In genomic region chr13:75790550-75791205, GRCm38 (mm10) we compare ENCODE assay signal across 23 mouse cellular contexts. TPM values are rescaled to one million over a fixed set of nuclear protein-coding genes. Genes with fewer than 3 reads are reported as not detected.
A peak's percentile ranks its signal among the peaks of the same experiment; 100 is the strongest.
DNase-seq lines count a peak whose midpoint lies in the region; ATAC-seq and TF ChIP-seq lines count a peak whose summit lies in the region.
"Had no signal": no experiment of that assay in that cellular context is flagged by ENCODE, and none has a peak within 500 bp of the region (broad histone marks: within the 10 kb centered on the region; RNA-seq: fewer than 3 reads in every experiment).

No protein-coding gene starts in this region.

- TF ChIP-seq CTCF in gastrocnemius, adult 2 months (IDR thresholded peaks at IDR 0.05), result no peak
- no peak for TF ChIP-seq CTCF in bone marrow macrophage, adult 2 months (IDR thresholded peaks at IDR 0.05; ENCODE audit: low read depth, low read length)

- H3K4me2 ChIP-seq in kidney, embryonic 15.5 days, result no peak overlapping the region
- H3K4me2 ChIP-seq: embryonic facial prominence, embryonic 12.5 days; forebrain, embryonic 13.5 days; hindbrain, embryonic 14.5 days; intestine, embryonic 15.5 days had no signal

- H3K9ac ChIP-seq in kidney, embryonic 15.5 days, result no peak overlapping the region
- H3K9ac ChIP-seq: embryonic facial prominence, embryonic 12.5 days; forebrain, embryonic 13.5 days; forebrain, postnatal 0 days; hindbrain, embryonic 14.5 days; intestine, embryonic 15.5 days had no signal

- no peak for ATAC-seq in kidney, embryonic 15.5 days (replicated peaks; ENCODE audit: low FRiP score)
- ATAC-seq: activated CD4-positive, CD25-positive, alpha-beta regulatory T cell, adult 4 months; forebrain, embryonic 13.5 days; forebrain, postnatal 0 days; intestine, embryonic 15.5 days had no signal

- H3K36me3 ChIP-seq in macrophage (ENCODE audit: inconsistent target), result no peaks in the 10 kb centered on the region
- H3K36me3 ChIP-seq in kidney, embryonic 15.5 days, result no peaks in the 10 kb centered on the region
- H3K36me3 ChIP-seq: embryonic facial prominence, embryonic 12.5 days; G1E; hindbrain, embryonic 10.5 days; intestine, embryonic 15.5 days had no signal

- intact Hi-C loops in gastrocnemius, adult 2 months (cut with DNase I), result no loop called here
- intact Hi-C loops in gastrocnemius, postnatal 14 days (cut with DNase I; ENCODE audit: low total_unique reads), result no loop called here

- no peak overlapping the region for H3K4me3 ChIP-seq in gastrocnemius, adult 2 months
- no peak overlapping the region for H3K4me3 ChIP-seq in bone marrow macrophage, adult 2 months (ENCODE audit: insufficient read depth, low read length)
- H3K4me3 ChIP-seq in macrophage (ENCODE audit: inconsistent target), result no peak overlapping the region
- H3K4me3 ChIP-seq in kidney, embryonic 15.5 days (replicated peaks), result no peak overlapping the region
- H3K4me3 ChIP-seq: embryonic facial prominence, embryonic 12.5 days; forebrain, embryonic 13.5 days; hindbrain, embryonic 10.5 days; intestine, embryonic 15.5 days had no signal

- 11% methylated on average over 1 of the region's 1 CpGs for WGBS in macrophage (ENCODE audit: missing documents)
- 83% methylated on average over 1 of the region's 1 CpGs for WGBS in kidney, embryonic 15.5 days

- no peak for DNase-seq in gastrocnemius, adult 2 months
- no peak for DNase-seq in gastrocnemius, postnatal 14 days
- peak; percentile 30 for DNase-seq in A20 (ENCODE audit: low read depth, low spot score)
- no peak for DNase-seq in cerebellum, adult 18-20 months
- DNase-seq in adipocyte (ENCODE audit: low spot score), result no peak
- DNase-seq: adrenal gland, adult 2 months; adrenal gland, postnatal 25 days; cerebellum, adult 8-10 months; cerebellum, postnatal 14 days; forebrain, postnatal 0 days; gastrocnemius, postnatal 10 days; heart, postnatal 10 days; kidney, adult 18-20 months had no signal

- peaks cover 73% of the 10 kb centered on the region for H3K4me1 ChIP-seq in bone marrow macrophage, adult 2 months (ENCODE audit: control insufficient read depth, insufficient read depth, low read length)
- no peaks in the 10 kb centered on the region for H3K4me1 ChIP-seq in kidney, embryonic 15.5 days
- H3K4me1 ChIP-seq: embryonic facial prominence, embryonic 12.5 days; forebrain, embryonic 13.5 days; hindbrain, embryonic 10.5 days; intestine, embryonic 15.5 days had no signal

- H3K27ac ChIP-seq in gastrocnemius, adult 2 months, result peak overlapping the region; percentile 6; the same call in 1 of the 2 replicates
- H3K27ac ChIP-seq in bone marrow macrophage, adult 2 months (ENCODE audit: insufficient read depth, low read depth, low read length), result peak overlapping the region; percentile 84
- H3K27ac ChIP-seq in macrophage, result peak overlapping the region; percentile 82
- H3K27ac ChIP-seq in kidney, embryonic 15.5 days, result no peak overlapping the region
- H3K27ac ChIP-seq: embryonic facial prominence, embryonic 12.5 days; forebrain, embryonic 13.5 days; hindbrain, embryonic 10.5 days; hindbrain, embryonic 14.5 days; intestine, embryonic 15.5 days had no signal

- H3K79me2 ChIP-seq in macrophage (ENCODE audit: inconsistent target), result no peaks in the 10 kb centered on the region

- H3K27me3 ChIP-seq in kidney, embryonic 15.5 days, result no peaks in the 10 kb centered on the region
- H3K27me3 ChIP-seq: embryonic facial prominence, embryonic 12.5 days; forebrain, embryonic 13.5 days; intestine, embryonic 15.5 days had no signal

- H3K9me3 ChIP-seq in kidney, embryonic 15.5 days (replicated peaks), result no peaks in the 10 kb centered on the region
- H3K9me3 ChIP-seq: embryonic facial prominence, embryonic 12.5 days; forebrain, embryonic 13.5 days; G1E; hindbrain, embryonic 10.5 days; intestine, embryonic 15.5 days had no signal

- TF ChIP-seq POLR2A in bone marrow macrophage, adult 2 months (IDR thresholded peaks at IDR 0.05; ENCODE audit: borderline replicate concordance, low read depth, low read length), result no peak

RNA-seq across cellular contexts. Expression of gene Glrx, which starts 49.0 kb away (rescaled TPM):
- total RNA-seq in gastrocnemius, adult 2 months (2021), result 10 to 100 TPM; 23.1 to 36.3 TPM
- total RNA-seq in gastrocnemius, postnatal 14 days (2021), result 10 to 100 TPM; 30.8 to 31.9 TPM
- polyA plus RNA-seq in bone marrow macrophage, adult 2 months (2012; ENCODE audit: insufficient read depth, insufficient read length, missing spikeins), result 112 and 121 TPM in 2 replicates
- 100 to 1,000 TPM in 10 of 26 experiments, 10 to 100 TPM in 16; 11.4 to 269 (median 48.3) TPM for total RNA-seq in macrophage (2018; cell fraction: chromatin; rRNA removed)
- total RNA-seq in macrophage (2018; cell fraction: cytosol; rRNA removed), result 100 to 1,000 TPM in 13 of 26 experiments, 10 to 100 TPM in 13; 44.1 to 616 (median 232) TPM
- total RNA-seq in macrophage (2018; cell fraction: nucleus; rRNA removed), result 100 to 1,000 TPM in 14 of 26 experiments, 10 to 100 TPM in 12; 12.8 to 350 (median 131) TPM
- 88.5 to 399 TPM (median 89.8 TPM) in 3 replicates for polyA plus RNA-seq in macrophage (2018)
- 38.6 and 43.3 TPM in 2 replicates for polyA plus RNA-seq in kidney, embryonic 15.5 days (2015; fragmentation: Nextera tagmentation; extraction: Ambion mirVana)
